Mouse (Mus musculus) limb, embryonic 10.5 days (tissue): ENCODE measurements around the gene Eml2. TPM values are rescaled to one million over a fixed set of nuclear protein-coding genes. Genes with fewer than 3 reads are reported as not detected.

ENCODE experiments used
- DNase-seq: peaks from one replicate; pipeline ENCODE4 v3.0.0-alpha.2; 2017; ENCODE audit warnings: low spot score
- H3K27ac ChIP-seq: fragments of 300-500 bp; sonication (generic); 2 replicates; pipeline ENCODE4 v1.5.1; 2016; ENCODE audit warnings: mild to moderate bottlenecking
- H3K27me3 ChIP-seq: fragments of 300-500 bp; sonication (generic); 2 replicates; pipeline ENCODE4 v1.6.1; 2016; ENCODE audit warnings: low read depth, mild to moderate bottlenecking; ENCODE audit not compliant: poor library complexity, severe bottlenecking
- H3K36me3 ChIP-seq: fragments of 300-500 bp; sonication (generic); 2 replicates; pipeline ENCODE4 v1.6.1; 2016; ENCODE audit warnings: mild to moderate bottlenecking, moderate library complexity
- H3K4me1 ChIP-seq: fragments of 300-500 bp; sonication (generic); 2 replicates; pipeline ENCODE4 v1.6.1; 2016
- H3K4me3 ChIP-seq: fragments of 300-500 bp; sonication (generic); 2 replicates; pipeline ENCODE4 v1.5.1; 2016; ENCODE audit warnings: mild to moderate bottlenecking, moderate library complexity
- H3K9me3 ChIP-seq: fragments of 300-500 bp; sonication (generic); replicated peaks from 2 replicates; pipeline ENCODE4 v1.6.1; 2016; ENCODE audit warnings: mild to moderate bottlenecking
- WGBS: fragments of 180-500 bp; shearing (Covaris S2); methylation state at CpG from one replicate; pipeline ENCODE4 v1.1.7; 2016; 5-methylcytosine and 5-hydroxymethylcytosine counted together
- polyA plus RNA-seq: library from polyadenylated mRNA; unstranded; fragments of >200 nt; fragmentation: Nextera tagmentation; extraction: Ambion mirVana; gene quantifications from 2 replicates; pipeline ENCODE4 v1.2.1, GENCODE M21; 2016

Eml2 gene
- polyA plus RNA-seq, 1 experiment from 2014 or later, result 6.4 TPM

DNA sequence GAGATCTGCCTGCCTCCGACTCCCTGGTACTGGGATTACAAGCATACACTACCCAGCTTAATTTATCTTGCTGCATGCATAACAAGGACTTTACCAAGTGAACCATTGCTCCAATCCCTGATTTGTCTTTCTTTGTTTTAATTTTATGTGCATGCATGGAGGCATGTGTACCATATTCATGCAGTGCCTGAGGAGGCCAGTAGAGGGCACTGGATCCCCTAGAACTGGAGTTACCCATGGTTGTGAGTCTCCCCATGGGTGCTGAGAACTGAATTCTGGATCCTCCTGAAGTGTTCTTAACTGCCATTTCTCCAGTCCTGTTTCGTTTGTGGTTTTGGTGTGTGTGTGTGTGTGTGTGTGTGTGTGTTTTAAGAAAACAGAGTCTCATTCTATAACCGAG is 9.2 kb upstream of the Eml2 start:
- 85% methylated on average over 3 of the region's 3 CpGs for WGBS
- Histone ChIP-seq H3K4me3 (no peak overlapping the region), H3K27ac (no peak overlapping the region), H3K27me3 (peaks cover 65% of the 10 kb centered on the region), H3K36me3 (no peaks in the 10 kb centered on the region), H3K9me3 (no peaks in the 10 kb centered on the region), H3K4me1 (peaks cover 28% of the 10 kb centered on the region)
- DNase-seq, result no peak

DNA sequence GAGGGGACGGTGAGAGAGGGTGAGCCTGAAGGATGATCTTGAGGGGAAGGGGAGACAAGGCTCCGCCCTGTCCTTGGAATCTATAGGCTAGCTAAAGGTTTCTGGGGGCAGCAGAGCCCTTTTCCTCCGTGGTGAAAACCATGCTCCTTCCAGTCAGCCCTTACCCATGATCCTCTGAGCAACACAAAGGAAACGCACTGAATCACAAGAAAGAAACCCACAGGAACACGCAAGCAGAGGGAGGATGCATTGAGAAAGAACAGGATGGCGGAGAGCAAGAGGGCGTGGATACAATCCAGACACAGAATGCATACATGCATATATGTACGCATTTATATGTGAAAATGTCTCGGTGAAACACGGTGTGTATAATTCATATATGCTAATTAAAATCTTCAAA is 6.7 kb upstream of the Eml2 start:
- Histone ChIP-seq H3K27me3 (peaks cover 39% of the 10 kb centered on the region), H3K4me3 (no peak overlapping the region), H3K27ac (no peak overlapping the region), H3K36me3 (no peaks in the 10 kb centered on the region), H3K4me1 (peaks cover 22% of the 10 kb centered on the region), H3K9me3 (no peaks in the 10 kb centered on the region)
- 71% methylated on average over 10 of the region's 10 CpGs for WGBS
- DNase-seq, result no peak

DNA sequence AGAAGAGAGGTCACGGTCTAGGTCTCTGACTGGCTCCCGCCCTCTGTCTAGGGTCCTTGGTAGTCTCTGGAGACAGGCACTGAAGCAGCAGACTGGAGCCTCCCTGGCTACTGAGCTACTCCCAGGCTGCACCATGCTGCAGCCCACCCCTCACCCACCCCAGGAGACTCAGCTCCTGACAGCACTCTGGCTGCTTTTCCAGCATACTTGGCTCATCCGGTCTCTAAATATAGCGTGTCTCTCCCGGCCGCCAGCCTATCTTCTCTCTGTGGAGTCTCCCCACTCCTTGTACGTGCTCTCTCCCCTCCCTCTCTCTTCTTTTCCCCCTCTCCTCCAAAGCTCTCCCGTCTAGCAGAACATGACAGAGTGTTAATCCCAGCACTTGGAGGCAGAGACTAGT is 6.1 kb upstream of the Eml2 start:
- no peak overlapping the region for H3K4me3 ChIP-seq
- H3K9me3 ChIP-seq, result no peaks in the 10 kb centered on the region
- WGBS, result 70% methylated on average over 8 of the region's 8 CpGs
- H3K27ac ChIP-seq, result no peak overlapping the region
- peaks cover 39% of the 10 kb centered on the region for H3K27me3 ChIP-seq
- no peaks in the 10 kb centered on the region for H3K36me3 ChIP-seq
- H3K4me1 ChIP-seq, result peaks cover 15% of the 10 kb centered on the region
- DNase-seq, result no peak

DNA sequence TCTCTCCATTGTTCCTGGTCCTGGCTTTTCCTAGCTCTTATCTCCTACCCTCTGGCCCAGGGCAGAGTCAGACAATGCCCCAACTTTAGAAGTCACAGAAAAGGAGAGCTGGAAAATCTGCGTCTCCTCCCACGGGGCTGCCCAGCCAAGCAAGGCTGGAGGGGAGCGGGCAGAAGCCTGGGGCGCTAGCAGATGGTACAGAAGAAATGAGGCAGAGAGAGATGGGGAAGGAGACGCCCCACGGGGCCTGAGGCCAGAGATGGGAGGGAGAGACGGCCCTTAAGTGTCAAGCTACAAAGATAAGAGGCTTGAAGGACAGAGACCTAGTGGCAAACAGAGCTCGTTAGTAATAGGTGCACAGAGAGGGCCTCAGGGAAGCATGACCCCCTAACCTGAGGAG is 4.4 kb upstream of the Eml2 start:
- Histone ChIP-seq H3K4me1 (peaks cover 12% of the 10 kb centered on the region), H3K27ac (no peak overlapping the region), H3K27me3 (peaks cover 43% of the 10 kb centered on the region), H3K36me3 (no peaks in the 10 kb centered on the region), H3K4me3 (no peak overlapping the region), H3K9me3 (no peaks in the 10 kb centered on the region)
- DNase-seq, result no peak
- WGBS, result 63% methylated on average over 8 of the region's 8 CpGs

DNA sequence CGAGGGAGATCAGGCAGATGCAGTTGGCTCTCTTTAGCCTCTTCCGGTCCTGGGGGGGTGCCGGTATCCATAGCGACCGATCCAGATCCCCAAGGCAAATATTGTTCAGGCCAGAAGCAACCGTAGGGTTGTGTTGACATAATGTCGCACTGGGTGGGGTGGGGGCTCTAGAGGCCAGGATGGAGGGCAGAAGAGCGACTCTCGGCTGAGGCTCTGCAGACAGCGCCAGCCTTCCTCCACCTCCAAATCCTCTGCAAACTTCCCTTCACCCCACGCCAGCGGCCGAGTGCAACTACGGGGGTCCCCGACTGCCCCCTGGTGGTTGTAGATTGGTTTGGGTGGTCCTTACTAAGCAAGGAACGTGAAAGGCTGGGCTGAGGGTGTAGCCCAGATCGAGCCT is 3.3 kb upstream of the Eml2 start:
- H3K27ac ChIP-seq, result no peak overlapping the region
- H3K9me3 ChIP-seq, result no peaks in the 10 kb centered on the region
- H3K4me1 ChIP-seq, result peaks cover 14% of the 10 kb centered on the region
- peak; percentile 91 for DNase-seq
- peaks cover 53% of the 10 kb centered on the region for H3K27me3 ChIP-seq
- H3K36me3 ChIP-seq, result no peaks in the 10 kb centered on the region
- H3K4me3 ChIP-seq, result peak overlapping the region; percentile 45
- 5% methylated on average over 17 of the region's 17 CpGs for WGBS

DNA sequence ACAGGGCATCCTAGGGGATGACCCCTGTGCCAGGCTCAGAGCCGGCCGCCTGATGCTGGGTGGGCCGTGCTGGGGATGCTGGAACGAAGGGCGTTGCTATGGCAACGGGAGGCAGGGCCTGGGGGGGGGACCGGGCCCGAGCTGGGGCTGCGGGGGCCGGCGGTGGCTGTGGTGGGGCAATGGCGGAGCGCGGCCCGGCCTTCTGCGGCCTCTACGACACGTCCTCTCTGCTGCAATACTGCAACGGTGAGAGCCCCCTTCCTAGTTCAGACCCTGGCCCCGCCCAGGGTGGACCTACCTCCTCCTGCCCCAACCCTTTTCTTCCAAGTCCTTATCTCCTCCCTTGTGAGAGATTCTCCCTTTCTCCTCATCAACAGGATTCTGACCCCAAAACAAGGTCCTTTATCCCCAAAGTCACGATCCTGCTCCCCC is 311 bp downstream of the Eml2 start:
- Histone ChIP-seq H3K36me3 (no peaks in the 10 kb centered on the region), H3K9me3 (no peaks in the 10 kb centered on the region), H3K27ac (no peak overlapping the region), H3K4me1 (peaks cover 43% of the 10 kb centered on the region), H3K4me3 (peak overlapping the region; percentile 47), H3K27me3 (peaks cover 66% of the 10 kb centered on the region)
- DNase-seq, result no peak
- 4% methylated on average over 21 of the region's 21 CpGs for WGBS

DNA sequence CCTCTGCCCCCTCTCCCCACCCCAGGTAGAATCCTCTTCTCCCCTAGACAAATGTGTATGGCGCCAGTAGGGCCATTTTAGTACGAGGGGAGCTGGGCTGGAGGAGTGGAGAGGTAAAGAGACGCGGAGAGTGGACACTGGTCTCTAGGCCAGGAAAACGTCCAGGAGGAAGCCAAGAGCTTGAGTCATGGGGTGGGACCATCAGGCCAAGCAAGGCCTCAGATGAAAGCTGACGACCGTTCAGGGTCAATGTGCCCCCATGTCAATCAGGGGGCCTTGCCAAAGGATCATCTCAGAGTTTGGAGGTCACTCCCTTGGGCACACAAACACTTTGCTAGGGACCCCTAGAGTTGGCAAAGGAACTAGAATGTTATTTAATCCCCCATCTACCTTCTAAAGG is 995 bp downstream of the Eml2 start:
- Histone ChIP-seq H3K9me3 (no peaks in the 10 kb centered on the region), H3K36me3 (no peaks in the 10 kb centered on the region), H3K4me1 (peaks cover 50% of the 10 kb centered on the region), H3K27me3 (peaks cover 63% of the 10 kb centered on the region), H3K27ac (no peak overlapping the region), H3K4me3 (no peak overlapping the region)
- 61% methylated on average over 7 of the region's 7 CpGs for WGBS
- DNase-seq, result no peak

DNA sequence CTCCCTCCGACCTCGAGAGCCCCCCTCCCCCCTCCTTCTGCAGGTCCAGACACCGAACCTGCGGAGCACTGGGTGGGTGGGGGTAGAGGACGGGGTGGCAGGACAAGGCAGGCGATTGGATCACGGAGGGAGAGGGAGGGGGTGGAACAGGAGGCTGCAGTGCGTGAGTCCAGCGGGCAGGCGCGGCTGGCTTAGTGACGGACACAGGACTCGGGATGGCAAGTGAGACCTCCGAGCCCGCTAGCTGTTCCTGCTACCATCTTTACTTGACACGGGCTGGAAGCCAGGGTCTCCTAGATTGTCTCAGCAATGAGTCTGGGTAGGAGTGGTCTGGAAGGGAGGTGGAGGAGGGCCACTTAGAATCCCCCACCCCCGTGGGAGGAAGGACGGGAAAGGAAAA is 1.8 kb downstream of the Eml2 start:
- DNase-seq, result no peak
- Histone ChIP-seq H3K4me3 (peak overlapping the region; percentile 44), H3K4me1 (peaks cover 46% of the 10 kb centered on the region)

DNA sequence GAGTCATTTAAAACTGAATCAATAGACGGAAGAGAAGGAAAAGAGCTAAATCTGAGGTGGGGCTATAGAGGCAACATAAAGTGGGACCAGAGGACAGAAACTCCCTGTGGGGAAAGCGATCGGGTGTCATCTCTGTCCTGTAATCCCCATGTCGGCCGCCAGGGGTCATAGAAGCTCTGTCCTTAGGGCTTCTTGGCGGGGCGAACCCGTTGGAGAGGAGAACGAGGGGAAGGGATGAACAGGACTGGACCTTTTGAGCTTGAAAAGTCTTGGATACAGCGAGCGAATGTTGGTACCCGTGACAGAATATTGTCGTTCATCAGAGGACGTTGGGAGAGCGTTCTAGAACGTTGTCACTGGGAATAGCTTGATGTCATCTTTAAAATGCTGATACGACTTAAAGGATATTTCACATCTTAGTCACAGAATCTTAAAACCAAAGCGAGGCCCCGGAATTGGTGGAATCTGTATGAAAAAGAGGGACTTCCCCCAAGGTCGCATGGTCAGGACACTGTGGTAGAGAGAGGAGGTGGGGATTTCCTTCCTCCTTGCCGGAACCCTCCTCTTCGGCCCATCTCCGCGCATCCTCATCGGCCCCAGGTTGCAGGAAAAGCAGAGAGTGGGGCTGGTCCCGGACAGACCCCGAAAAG is 2.3 kb downstream of the Eml2 start:
- no peaks in the 10 kb centered on the region for H3K9me3 ChIP-seq
- H3K27ac ChIP-seq, result no peak overlapping the region
- H3K4me3 ChIP-seq, result peak overlapping the region; percentile 44
- peaks cover 3% of the 10 kb centered on the region for H3K36me3 ChIP-seq
- peak; percentile 85 for DNase-seq
- peaks cover 63% of the 10 kb centered on the region for H3K27me3 ChIP-seq
- WGBS, result 8% methylated on average over 27 of the region's 27 CpGs
- peaks cover 45% of the 10 kb centered on the region for H3K4me1 ChIP-seq

More for the DNA sequence above, 1.8 kb downstream of the Eml2 start:
- Histone ChIP-seq H3K9me3 (no peaks in the 10 kb centered on the region), H3K36me3 (no peaks in the 10 kb centered on the region), H3K27ac (no peak overlapping the region), H3K27me3 (peaks cover 63% of the 10 kb centered on the region)
- 10% methylated on average over 18 of the region's 18 CpGs for WGBS

DNA sequence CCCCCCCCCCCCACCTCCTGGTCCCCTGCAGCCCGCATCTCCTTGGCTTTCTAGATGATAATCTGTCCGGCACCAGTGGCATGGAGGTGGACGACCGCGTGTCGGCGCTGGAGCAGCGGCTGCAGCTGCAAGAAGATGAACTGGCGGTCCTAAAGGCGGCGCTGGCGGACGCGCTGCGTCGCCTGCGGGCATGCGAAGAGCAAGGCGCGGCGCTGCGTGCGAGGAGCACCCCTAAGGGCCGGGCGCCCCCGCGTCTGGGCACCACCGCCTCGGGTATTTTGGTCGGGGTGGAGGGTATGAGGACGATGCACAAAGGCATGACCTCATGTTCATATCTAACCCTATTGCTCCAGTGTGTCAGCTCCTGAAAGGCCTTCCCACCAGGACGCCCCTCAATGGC is 3.0 kb downstream of the Eml2 start:
- 0 out of 2 replicates have a peak overlapping the region, but pooled peaks have one; percentile 16 for H3K27ac ChIP-seq
- H3K4me3 ChIP-seq, result peak overlapping the region; percentile 44

DNA sequence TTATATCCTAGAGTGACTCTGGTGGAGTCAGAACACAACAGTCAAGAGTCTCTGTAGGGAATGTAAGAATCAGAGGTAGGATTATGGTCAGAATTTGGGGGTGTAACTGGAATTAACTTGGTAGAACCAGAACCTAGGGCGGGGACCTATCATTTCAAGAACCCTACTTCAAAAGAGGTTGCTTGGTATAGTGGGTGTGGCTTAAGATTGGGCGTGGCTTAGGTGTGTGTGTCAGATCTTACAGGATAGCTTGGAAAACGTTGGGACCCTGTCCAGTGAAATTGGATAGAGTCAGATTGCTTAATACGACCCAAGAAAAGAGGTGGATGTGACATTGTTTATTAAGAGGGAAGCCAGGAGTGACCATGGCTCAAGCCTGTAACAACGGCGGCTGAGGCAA is 3.7 kb downstream of the Eml2 start:
- H3K4me3 ChIP-seq, result peak overlapping the region; percentile 44
- peaks cover 45% of the 10 kb centered on the region for H3K4me1 ChIP-seq
- 38% methylated on average over 6 of the region's 6 CpGs for WGBS
- no peak for DNase-seq
- H3K36me3 ChIP-seq, result peaks cover 16% of the 10 kb centered on the region
- H3K27ac ChIP-seq, result no peak overlapping the region
- no peaks in the 10 kb centered on the region for H3K9me3 ChIP-seq
- H3K27me3 ChIP-seq, result peaks cover 59% of the 10 kb centered on the region

More for the DNA sequence above, 3.0 kb downstream of the Eml2 start:
- Histone ChIP-seq H3K36me3 (peaks cover 9% of the 10 kb centered on the region), H3K4me1 (peaks cover 45% of the 10 kb centered on the region), H3K27me3 (peaks cover 63% of the 10 kb centered on the region), H3K9me3 (no peaks in the 10 kb centered on the region)
- DNase-seq, result peak; percentile 80
- WGBS, result 1% methylated on average over 32 of the region's 32 CpGs

DNA sequence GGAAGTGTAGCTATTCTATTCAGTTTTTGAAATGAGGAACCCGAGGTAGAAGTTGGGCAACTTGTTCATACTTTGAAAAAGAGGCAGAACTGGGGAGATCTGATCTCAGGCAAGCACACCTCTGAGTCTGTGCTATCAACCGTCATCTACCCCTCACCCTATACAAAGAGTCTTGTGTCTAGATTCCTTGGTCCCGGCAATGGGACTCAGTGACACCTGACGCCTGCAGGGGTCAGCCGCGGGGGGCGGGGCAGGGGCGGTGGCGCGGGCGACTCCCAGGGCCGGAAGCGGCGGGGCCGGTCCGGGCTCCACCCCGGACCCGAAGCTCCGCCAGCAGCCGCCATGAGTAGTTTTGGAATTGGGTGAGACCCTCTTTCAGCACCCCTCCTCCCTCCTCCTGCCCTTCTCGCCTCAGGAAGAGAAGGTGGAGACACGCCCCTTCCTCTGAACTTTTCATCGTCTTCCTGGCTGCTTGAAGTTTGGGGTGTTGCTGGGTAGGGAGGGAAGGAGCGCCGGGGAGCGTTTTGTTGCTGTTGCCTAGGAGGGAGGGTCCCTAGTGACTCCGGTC is 4.7 kb downstream of the Eml2 start:
- peak; percentile 80 for DNase-seq
- peaks cover 45% of the 10 kb centered on the region for H3K4me1 ChIP-seq
- whole genome bisulfite sequencing, result 1% methylated on average over 27 of the region's 27 CpGs

DNA sequence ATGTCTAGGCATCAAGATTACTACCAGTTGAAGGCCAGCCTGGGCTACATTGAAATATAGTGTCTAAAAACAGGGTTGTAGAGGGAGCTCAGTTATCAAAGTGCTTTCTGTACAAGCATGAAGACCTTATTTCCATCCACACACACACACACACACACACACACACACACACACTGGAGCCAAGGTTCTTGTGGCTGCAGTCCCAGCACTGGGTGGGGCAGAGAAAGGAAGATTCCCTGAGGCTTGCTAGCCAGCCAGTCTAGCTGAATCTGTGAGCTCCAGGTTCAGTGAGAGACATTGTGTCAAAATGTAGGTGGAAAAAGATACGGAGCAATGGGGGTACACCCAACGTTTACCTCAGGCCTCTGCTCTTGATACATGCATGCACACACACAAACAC is 8.0 kb downstream of the Eml2 start:
- H3K4me1 ChIP-seq, result peaks cover 26% of the 10 kb centered on the region
- 98% methylated on average over 2 of the region's 2 CpGs for WGBS
- no peak overlapping the region for H3K4me3 ChIP-seq
- no peak overlapping the region for H3K27ac ChIP-seq
- H3K36me3 ChIP-seq, result peaks cover 50% of the 10 kb centered on the region
- H3K9me3 ChIP-seq, result no peaks in the 10 kb centered on the region
- peaks cover 16% of the 10 kb centered on the region for H3K27me3 ChIP-seq
- DNase-seq, result no peak

More for the DNA sequence above, 4.7 kb downstream of the Eml2 start:
- H3K36me3 ChIP-seq, result peaks cover 22% of the 10 kb centered on the region
- H3K9me3 ChIP-seq, result no peaks in the 10 kb centered on the region
- peak overlapping the region; percentile 78 for H3K27ac ChIP-seq
- peaks cover 49% of the 10 kb centered on the region for H3K27me3 ChIP-seq
- H3K4me3 ChIP-seq, result peak overlapping the region; percentile 69
